Mouse (Mus musculus) monocyte, adult 2 months (primary cell): ENCODE results near the gene Hpse2.
"Not testable (repeated sequence)": the region's sequence is repeated elsewhere in the genome, so short reads cannot be mapped to it uniquely, and the experiment has no call there.

Experiments
- DNase-seq, 2 experiments: peaks; one replicate each; pipeline ENCODE4 v3.0.0; 2022; ENCODE audit warnings: low spot score in 2 of 2, low read depth in 1 of 2

Gene Hpse2

DNA sequence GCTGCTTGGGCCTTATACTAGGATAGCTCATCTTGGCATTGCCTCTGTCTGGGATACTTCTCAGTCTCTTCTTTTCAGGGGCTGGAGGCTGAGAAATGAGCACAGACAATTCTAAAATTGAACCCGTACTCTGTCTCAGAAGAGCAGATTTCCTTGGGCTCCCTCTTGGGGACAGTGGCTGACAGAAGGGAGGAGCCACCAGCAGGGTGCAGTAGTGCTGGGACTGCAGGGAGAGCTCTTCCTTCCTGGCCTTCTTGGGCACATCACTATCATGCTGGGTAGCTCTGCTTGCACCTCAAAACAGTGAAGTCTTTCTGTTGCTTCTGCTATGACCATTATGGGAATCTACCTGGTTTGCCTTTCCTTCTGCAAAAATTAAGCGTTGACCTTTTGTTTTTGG lies 603.0 kb downstream of the Hpse2 start:
- DNase-seq: no peak

DNA sequence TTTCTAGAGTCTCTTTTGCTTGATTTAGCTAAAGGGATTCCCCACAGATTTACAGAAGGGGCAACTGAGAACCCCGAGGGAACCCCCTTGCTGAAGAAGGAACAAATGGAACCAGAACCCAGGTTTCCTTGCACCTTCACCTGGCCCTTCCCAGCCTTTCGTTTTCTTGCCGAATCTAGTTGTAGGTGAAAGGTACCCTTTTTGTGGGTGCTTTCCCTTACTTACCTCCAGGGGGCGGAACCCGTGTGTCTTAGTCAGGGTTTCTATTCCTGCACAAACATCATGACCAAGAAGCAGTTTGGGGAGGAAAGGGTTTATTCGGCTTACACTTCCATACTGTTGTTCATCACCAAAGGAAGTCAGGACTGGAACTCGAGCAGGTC lies 608.0 kb downstream of the Hpse2 start:
- not testable (repeated sequence) for DNase-seq

DNA sequence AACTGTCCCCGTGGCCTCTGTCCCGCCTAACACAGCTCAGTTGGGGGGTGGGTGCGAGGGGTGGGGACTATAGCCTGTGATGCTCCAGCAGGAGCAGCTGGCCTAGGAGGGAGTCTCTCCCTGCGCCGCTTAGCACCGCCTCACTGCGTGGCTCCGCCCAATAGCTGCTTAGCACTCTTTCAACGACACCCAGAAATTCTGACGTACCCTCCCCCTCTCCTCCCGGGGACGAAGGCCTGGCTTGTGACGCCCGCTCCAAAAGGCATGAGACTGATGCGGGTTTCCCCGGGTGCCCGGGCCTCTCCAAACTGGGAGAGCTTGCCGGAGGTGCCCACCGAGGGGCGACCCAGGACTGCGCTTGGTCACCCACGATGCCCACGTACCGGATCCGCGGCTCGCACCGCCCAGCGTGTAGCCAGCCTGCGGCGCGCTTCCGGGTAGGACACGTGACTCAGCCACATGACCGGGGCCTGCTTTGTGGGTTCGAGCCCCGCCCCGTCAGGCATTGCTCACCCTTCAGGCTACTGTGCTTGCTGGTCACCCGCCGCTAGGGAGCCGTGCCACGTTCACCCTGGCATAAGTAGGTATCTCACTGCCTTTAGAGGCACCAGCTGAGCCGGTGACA lies 608.5 kb downstream of the Hpse2 start, which contains the start of gene Hps1:
TSS of gene Hps1 (minus strand) at position 448 of the 625 bp plus-strand sequence.
- peak; percentile 80 to 88 for DNase-seq

DNA sequence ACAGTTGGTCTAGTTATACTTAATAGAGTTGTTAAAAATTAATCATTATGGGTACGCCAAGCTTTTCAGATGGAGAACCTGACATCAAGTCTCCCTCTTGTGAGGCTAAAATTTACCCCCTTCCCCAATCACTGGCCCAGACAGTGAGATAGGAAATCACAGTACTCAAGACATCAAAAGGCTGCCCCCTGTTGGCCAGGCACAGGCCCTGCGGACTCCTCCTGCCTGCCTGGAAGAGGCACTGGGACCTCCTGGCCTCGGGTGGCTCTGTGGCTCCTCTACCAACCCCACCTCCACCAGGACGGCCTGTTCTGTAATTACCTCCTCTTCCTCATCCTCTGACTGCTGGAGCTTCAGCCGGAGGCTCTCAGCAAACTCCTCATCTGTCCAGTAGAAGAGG lies 610.4 kb downstream of the Hpse2 start:
- no peak for DNase-seq

DNA sequence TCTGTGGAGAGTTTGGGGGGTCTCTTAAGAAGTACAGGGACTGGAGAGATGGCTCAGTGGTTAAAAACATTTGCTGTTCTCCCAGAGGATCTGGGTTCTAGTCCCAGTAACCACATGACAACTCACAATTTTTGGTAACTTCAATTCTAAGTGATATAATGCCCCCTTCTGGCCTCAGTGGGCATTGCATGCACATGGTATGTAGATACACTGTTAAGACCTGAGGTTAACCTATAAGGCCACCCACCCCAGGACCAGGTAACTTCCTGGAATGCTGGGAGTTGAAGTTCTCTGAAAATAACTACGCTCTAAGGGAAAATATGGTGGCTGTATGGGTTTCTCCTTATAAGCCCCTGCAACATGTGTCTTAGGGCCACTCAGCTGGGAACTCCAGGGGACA lies 611.3 kb downstream of the Hpse2 start:
- DNase-seq: no peak

DNA sequence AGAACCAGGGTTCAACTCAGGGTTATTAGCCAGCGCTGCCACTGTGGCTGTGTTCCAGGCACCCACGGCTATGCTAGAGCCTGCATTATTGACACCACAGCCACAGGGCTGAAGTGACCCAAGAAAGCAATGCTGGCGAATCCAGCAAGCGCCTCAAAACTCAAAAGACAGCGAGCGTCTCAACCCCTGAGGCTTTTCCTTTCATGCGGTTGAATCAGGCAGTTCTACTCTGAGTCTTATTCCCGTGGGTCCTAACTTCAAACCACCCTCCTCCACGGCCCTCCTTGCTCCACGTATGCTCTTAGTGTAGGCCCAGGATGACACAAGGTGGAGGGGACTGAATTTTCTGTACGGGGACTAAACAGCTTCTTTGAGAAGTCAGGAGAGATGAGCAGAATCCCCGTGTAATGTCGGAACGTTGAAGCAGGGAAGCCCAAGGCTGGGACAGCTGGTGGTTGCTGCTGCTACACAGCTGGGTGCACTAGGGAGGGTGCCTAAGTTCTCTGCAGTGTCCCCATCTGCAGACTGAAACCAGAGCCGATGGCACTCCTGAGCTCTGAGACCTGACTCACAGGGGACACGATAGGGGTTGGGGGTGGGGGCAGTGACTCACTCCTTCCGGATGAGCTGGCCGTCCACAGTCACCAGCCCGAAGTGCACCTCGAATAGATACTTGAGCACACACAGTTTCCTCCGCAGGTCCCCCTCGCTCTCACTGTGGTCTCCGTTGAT lies 617.8 kb downstream of the Hpse2 start:
- DNase-seq: no peak

DNA sequence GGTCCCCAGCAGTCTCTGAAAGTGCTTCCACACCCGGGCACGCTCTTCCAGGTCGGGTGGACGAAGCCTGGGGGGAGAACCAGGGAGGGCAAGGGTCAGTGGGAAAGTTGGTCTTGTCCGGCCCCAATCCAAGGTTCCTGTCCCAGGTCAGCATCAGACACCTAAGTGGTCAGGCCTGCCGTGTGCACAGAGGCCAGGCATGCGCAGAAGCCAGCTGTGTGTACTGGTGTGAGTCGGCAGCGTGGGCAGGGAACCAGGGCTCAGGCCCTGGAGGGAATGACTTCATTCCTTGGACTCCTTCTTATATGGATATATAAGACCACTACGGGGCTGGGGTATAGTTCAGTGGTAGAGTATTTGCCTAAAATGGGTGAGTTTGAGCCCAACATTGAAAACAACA lies 618.5 kb downstream of the Hpse2 start:
- DNase-seq: no peak

DNA sequence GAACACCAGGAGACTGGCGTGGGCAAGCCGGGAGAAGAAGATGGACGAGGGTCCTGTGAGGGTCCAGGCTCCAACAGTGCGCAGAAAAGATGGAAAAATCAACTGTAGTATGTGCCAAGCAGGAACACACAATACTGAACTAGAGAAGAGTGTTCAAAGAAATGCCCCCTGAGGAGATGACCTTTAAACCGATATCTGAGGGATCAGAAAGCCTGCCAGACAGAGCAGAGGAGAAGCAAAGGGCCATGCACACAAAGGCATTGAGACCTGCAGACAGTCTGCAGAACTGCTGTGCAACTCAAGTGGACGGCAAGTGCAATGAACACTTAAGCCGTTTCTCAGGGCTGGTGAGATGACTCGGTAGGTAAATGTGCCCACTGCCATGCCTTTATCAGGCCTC lies 620.8 kb downstream of the Hpse2 start:
- DNase-seq: no peak

DNA sequence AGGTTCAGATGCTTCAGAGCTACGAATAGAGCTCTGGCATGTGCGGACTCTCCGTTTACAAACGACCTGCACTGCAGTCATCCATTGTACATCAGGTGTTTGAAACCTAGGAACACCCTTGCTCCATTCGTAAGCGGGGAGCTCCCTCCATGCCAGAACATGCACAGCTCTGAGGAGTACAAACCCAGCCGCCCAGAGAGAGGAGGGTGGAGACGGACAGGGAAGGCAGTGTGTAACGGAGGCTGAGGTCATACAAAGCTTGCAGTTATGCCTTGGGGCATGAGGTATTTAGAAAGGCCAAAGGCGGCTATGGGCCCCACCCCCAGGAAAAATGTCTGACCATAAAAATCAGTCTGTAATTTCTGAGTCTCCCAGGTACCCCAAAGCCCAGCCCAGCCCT lies 623.8 kb downstream of the Hpse2 start:
- no peak for DNase-seq

DNA sequence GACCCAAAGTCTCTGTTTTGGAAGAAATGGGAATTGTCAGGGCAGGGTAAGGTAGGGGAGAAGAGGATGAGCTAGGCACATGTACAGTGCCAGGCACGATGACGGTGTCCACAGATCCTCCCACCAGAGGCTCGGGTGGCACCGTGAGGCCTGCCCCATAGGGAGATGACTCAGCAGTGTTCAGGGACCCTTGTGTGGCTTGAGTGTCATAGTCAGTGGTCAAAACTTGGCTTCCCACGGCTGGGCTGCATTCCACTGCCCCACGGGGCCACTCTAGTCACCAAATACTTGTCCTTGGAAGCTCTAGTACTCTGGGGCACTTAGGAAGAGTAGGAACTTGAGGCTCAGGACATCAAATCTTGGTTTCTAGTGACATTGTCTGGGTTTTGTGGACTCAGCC lies 631.5 kb downstream of the Hpse2 start:
- no peak for DNase-seq

DNA sequence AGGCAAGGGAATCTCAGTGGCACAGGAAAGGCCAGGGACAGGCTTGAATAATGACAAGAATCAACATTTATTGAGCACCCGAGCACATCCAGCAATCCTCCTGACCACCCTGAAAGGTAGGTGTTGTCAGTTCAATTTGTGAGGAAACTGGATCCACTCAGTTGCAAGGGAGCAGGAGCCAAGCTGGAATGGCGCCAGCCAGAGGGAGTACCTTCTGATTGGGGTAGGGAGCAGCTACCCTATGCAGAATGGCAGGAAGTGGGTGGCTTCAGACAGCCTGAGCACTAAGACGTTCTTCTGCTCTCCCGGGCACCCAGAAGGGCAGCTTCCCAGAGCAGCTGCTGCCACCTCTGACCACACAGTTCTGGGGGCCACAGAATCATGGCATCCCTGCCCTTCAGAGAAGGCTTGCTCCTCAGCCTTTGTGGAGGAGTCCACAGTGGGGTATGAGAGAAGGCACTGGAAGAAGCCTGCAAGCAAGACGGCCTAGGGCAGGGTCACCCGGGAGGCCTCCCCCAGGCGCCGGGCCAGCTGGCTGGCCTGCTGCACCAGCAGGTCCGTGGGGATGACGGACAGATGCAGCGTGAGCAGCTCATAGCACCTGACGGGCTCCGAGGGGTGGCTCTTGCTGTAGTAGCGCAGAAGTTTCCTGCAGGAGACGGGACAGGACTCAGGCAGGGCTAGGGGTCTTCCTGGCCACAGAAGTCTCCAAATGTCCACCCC lies 632.8 kb downstream of the Hpse2 start:
- DNase-seq: no peak

- peak; percentile 52 to 69 for DNase-seq
These were observed 634.8 kb downstream of the Hpse2 start for GRCm38 (mm10) chr19:42753141-42753917.

GRCm38 (mm10) chr19:42752363-42752931 lies 635.7 kb downstream of the Hpse2 start, which contains the start of gene Pyroxd2:
TSS of gene Pyroxd2 (minus strand) at chr19:42752775.
- DNase-seq: peak; percentile 35 to 45

DNA sequence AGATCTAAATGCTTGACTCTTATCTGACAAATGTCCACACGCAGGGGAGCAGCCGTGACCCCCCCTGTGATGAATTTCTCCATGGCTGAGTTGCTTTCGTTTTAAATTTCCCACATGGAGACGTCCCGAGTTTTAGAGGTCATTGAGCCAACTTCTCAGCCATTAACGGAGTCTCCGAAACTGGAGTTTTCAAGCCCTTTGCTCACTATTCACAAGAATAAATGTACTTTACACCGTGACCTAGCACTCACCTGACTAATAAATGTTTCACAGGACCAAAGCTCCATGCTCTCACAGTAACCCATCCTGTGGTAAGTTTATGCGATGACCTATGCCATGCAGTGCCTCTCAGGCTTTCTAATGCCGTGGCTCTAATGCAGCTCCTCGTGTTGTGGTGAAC lies 638.0 kb downstream of the Hpse2 start:
- DNase-seq: no peak

- DNase-seq: no peak
These were observed 641.5 kb downstream of the Hpse2 start for GRCm38 (mm10) chr19:42746702-42747101.

DNA sequence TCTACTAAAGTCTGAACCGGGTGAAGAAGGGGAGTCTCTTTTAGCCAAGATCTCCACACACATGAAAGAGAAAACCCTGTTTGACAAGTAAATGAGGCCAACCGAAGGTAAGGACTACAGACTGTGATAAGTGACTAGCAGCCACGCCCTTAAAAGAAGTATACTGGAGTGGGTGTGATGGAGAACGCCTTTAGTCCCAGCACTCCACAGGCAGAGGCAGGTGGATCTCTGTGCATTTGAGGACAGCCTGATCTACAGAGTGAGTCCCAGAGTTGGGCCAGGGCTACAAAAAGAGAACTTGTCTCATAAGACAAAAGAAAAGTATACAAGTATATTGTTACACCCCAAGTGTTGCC lies 642.3 kb downstream of the Hpse2 start:
- no peak for DNase-seq

- DNase-seq: no peak
These were observed 642.9 kb downstream of the Hpse2 start for GRCm38 (mm10) chr19:42745084-42745868.

- DNase-seq: no peak
These were observed 644.0 kb downstream of the Hpse2 start for GRCm38 (mm10) chr19:42744162-42744586.

DNA sequence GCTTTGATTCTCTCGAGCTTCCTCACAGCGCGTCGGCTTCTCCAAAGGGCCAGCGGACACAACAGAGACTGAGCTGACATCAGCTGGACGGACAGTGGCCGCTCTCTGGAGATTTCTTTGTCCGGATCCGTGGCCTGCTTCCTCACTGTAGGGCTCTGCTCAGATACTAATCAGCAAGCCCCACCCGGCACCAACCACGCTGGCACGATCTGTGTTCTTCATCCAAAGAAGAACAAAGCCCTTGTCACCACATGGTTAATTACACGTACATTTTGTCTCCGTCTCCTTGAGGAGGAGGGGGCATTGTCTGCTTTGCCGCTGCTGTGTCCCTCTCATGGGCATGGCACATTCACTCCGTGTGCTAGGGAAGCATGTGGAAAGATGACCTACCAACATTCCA lies 644.9 kb downstream of the Hpse2 start:
- no peak for DNase-seq

- no peak for DNase-seq
These were observed 646.3 kb downstream of the Hpse2 start for GRCm38 (mm10) chr19:42741884-42742283.
